In genomic region chr17:93202165-93203075, GRCm38 (mm10) we compare ENCODE assay signal across 10 mouse cellular contexts. TPM values are rescaled to one million over a fixed set of nuclear protein-coding genes. Genes with fewer than 3 reads are reported as not detected.
DNase-seq lines count a peak whose midpoint lies in the region; ATAC-seq and TF ChIP-seq lines count a peak whose summit lies in the region.
"Had no signal": no experiment of that assay in that cellular context is flagged by ENCODE, and none has a peak within 500 bp of the region (broad histone marks: within the 10 kb centered on the region; RNA-seq: fewer than 3 reads in every experiment).

No protein-coding gene starts in this region.

- peak overlapping the region; percentile 43 for H3K4me2 ChIP-seq in stomach, postnatal 0 days (replicated peaks; ENCODE audit: low read depth)

- no peak for ATAC-seq in stomach, postnatal 0 days (ENCODE audit: low FRiP score, low TSS enrichment)
- ATAC-seq: Patski had no signal

- H3K36me3 ChIP-seq in hindbrain, embryonic 10.5 days, result no peaks in the 10 kb centered on the region
- H3K36me3 ChIP-seq in midbrain, embryonic 10.5 days, result no peaks in the 10 kb centered on the region
- H3K36me3 ChIP-seq in stomach, postnatal 0 days (ENCODE audit: control insufficient read depth, insufficient read depth, low read length), result no peaks in the 10 kb centered on the region

- WGBS in hindbrain, embryonic 10.5 days, result under 1% methylated on average over 44 of the region's 44 CpGs
- WGBS in midbrain, embryonic 10.5 days, result under 1% methylated on average over 44 of the region's 44 CpGs
- under 1% methylated on average over 44 of the region's 44 CpGs for WGBS in stomach, postnatal 0 days

- H3K27me3 ChIP-seq in hindbrain, embryonic 10.5 days (ENCODE audit: insufficient read depth, poor library complexity, severe bottlenecking), result peaks cover 84% of the 10 kb centered on the region
- peaks cover 86% of the 10 kb centered on the region for H3K27me3 ChIP-seq in midbrain, embryonic 10.5 days (ENCODE audit: low read depth, poor library complexity, severe bottlenecking)
- H3K27me3 ChIP-seq in stomach, postnatal 0 days (ENCODE audit: control insufficient read depth, insufficient read depth, low read length), result peaks cover 21% of the 10 kb centered on the region

- H3K4me1 ChIP-seq in cortical plate, adult 2 months (ENCODE audit: control insufficient read depth, insufficient read depth, low read length), result no peaks in the 10 kb centered on the region
- peaks cover 40% of the 10 kb centered on the region for H3K4me1 ChIP-seq in hindbrain, embryonic 10.5 days (replicated peaks)
- peaks cover 50% of the 10 kb centered on the region for H3K4me1 ChIP-seq in midbrain, embryonic 10.5 days
- no peaks in the 10 kb centered on the region for H3K4me1 ChIP-seq in stomach, postnatal 0 days (replicated peaks; ENCODE audit: control insufficient read depth, insufficient read depth)

- DNase-seq in heart, postnatal 4 days, result peak; percentile 4
- DNase-seq in heart, postnatal 36 days, result no peak
- DNase-seq in hindbrain, embryonic 10.5 days (ENCODE audit: low spot score), result peak; percentile 57
- DNase-seq in midbrain, embryonic 10.5 days (ENCODE audit: low spot score), result peak; percentile 55
- DNase-seq in stomach, postnatal 0 days (ENCODE audit: low spot score), result peak; percentile 23
- DNase-seq in spleen, postnatal 14 days (ENCODE audit: low spot score in 2 of 2), result no peak
- DNase-seq in gastrocnemius, adult 8-10 months (ENCODE audit: low spot score in 2 of 2), result no peak

- no peak for TF ChIP-seq EP300 in stomach, postnatal 0 days (optimal IDR thresholded peaks at IDR 0.05)

- H3K9ac ChIP-seq in stomach, postnatal 0 days (ENCODE audit: low read length), result no peak overlapping the region

- H3K4me3 ChIP-seq in cortical plate, adult 2 months (ENCODE audit: insufficient read depth, low read length), result peak overlapping the region; percentile 38
- H3K4me3 ChIP-seq in hindbrain, embryonic 10.5 days, result peak overlapping the region; percentile 50
- H3K4me3 ChIP-seq in midbrain, embryonic 10.5 days, result peak overlapping the region; percentile 54
- peak overlapping the region; percentile 14 for H3K4me3 ChIP-seq in stomach, postnatal 0 days (ENCODE audit: low read depth, low read length)

- intact Hi-C loops in heart, postnatal 36 days (cut with DNase I), result no loop called here

- no peak for TF ChIP-seq CTCF in cortical plate, adult 2 months (IDR thresholded peaks at IDR 0.05; ENCODE audit: extremely low read depth, insufficient read depth, low read length)
- no peak for TF ChIP-seq CTCF in stomach, postnatal 0 days (IDR thresholded peaks at IDR 0.05; ENCODE audit: low read depth)

- no peak overlapping the region for H3K27ac ChIP-seq in cortical plate, adult 2 months (ENCODE audit: insufficient read depth, low read length)
- H3K27ac ChIP-seq in hindbrain, embryonic 10.5 days, result peak overlapping the region; percentile 73
- peak overlapping the region; percentile 58; the same call in 1 of the 2 replicates for H3K27ac ChIP-seq in midbrain, embryonic 10.5 days (replicated peaks)
- H3K27ac ChIP-seq in stomach, postnatal 0 days (replicated peaks), result no peak overlapping the region

- TF ChIP-seq POLR2A in cortical plate, adult 2 months (IDR thresholded peaks at IDR 0.05; ENCODE audit: extremely low read depth, insufficient read depth, low read length), result peak; percentile 15; the same call in 1 of the 2 replicates

- no peaks in the 10 kb centered on the region for H3K9me3 ChIP-seq in hindbrain, embryonic 10.5 days
- no peaks in the 10 kb centered on the region for H3K9me3 ChIP-seq in midbrain, embryonic 10.5 days (replicated peaks)
- no peaks in the 10 kb centered on the region for H3K9me3 ChIP-seq in stomach, postnatal 0 days (ENCODE audit: control insufficient read depth, low read length)

RNA-seq across cellular contexts. Expression of gene Adcyap1, which starts 3.6 kb away (rescaled TPM):
- not detected for total RNA-seq in heart, postnatal 4 days (2021)
- total RNA-seq in heart, postnatal 36 days (2021), result not detected
- 15.7 and 17.5 TPM in 2 replicates for polyA plus RNA-seq in cortical plate, adult 2 months (2012; rRNA removed)
- polyA plus RNA-seq in hindbrain, embryonic 10.5 days (2016; fragmentation: Nextera tagmentation; extraction: Ambion mirVana), result 4.8 and 13.6 TPM in 2 replicates
- polyA plus RNA-seq in midbrain, embryonic 10.5 days (2016; fragmentation: Nextera tagmentation; extraction: Ambion mirVana), result 2.9 and 8.8 TPM in 2 replicates
- 0.58 and 0.88 TPM in 2 replicates for polyA plus RNA-seq in stomach, postnatal 0 days (2015; fragmentation: Nextera tagmentation; extraction: Ambion mirVana)
- total RNA-seq in gastrocnemius, adult 8-10 months (2022), result not detected
- polyA plus RNA-seq: gonadal fat pad, adult 2 months; Patski had no signal

Comparison
In these comparisons a context has a peak if more than half of its experiments do, and no peak if none do; other contexts are left out.
1. DNase-seq: peak in heart, postnatal 4 days (single experiment), hindbrain, embryonic 10.5 days (single experiment), midbrain, embryonic 10.5 days (single experiment) and stomach, postnatal 0 days (single experiment); none in heart, postnatal 36 days (0 of 2), spleen, postnatal 14 days (0 of 2) and gastrocnemius, adult 8-10 months (0 of 2).
2. H3K27ac ChIP-seq: peak in hindbrain, embryonic 10.5 days (single experiment) and midbrain, embryonic 10.5 days (single experiment); none in cortical plate, adult 2 months (single experiment) and stomach, postnatal 0 days (single experiment).
3. Peak in every context shown above with its lines, with median percentiles within 50 percentile points of each other: H3K4me3 ChIP-seq.